Mouse (Mus musculus): ENCODE data around the gene Disp1.

DNA sequence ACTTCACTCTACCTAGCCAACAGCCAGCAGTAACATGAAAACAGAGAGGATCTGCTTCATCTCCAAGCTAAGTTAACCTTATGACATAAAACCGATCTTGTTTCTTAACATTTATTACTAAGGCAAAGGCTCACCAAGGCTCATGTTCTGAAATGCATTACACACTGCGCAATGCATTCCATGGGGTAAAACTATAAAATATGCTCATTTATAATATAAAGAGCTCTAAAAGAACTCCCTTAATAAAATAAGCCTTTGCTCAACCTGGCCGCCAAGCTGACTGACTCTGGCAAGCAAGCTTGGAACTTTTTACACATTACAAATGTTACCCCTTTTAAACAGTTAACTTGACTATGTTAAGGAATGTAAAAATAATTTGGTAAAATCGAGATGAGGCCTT lies 94.1 kb downstream of the Disp1 start:
- TF ChIP-seq POLR2A (IDR thresholded peaks at IDR 0.05; ENCODE audit: low read depth, low read length) (no peak), ELF1 (IDR thresholded peaks at IDR 0.05; ENCODE audit: low read depth, low read length) (no peak), CTCF (conservative IDR thresholded peaks at IDR 0.05 in 1 of 2, IDR thresholded peaks at IDR 0.05 in 1 of 2; ENCODE audit: low read depth in 2 of 2, low read length in 2 of 2) (no peak), ZNF384 (IDR thresholded peaks at IDR 0.05; ENCODE audit: low read depth, low read length) (no peak), UBTF (IDR thresholded peaks at IDR 0.05; ENCODE audit: low read depth, low read length) (no peak), EP300 (IDR thresholded peaks at IDR 0.05; ENCODE audit: low read length) (no peak), HCFC1 (IDR thresholded peaks at IDR 0.05; ENCODE audit: low read depth, low read length) (no peak), PAX5 (IDR thresholded peaks at IDR 0.05; ENCODE audit: low read length) (no peak), IRF4 (IDR thresholded peaks at IDR 0.05; ENCODE audit: low read depth, low read length) (no peak), NELFE (IDR thresholded peaks at IDR 0.05; ENCODE audit: low read depth, low read length) (no peak), MEF2A (IDR thresholded peaks at IDR 0.05; ENCODE audit: borderline replicate concordance, low read depth, low read length) (no peak), SMC3 (IDR thresholded peaks at IDR 0.05; ENCODE audit: low read depth, low read length) (no peak), ZC3H11A (IDR thresholded peaks at IDR 0.05; ENCODE audit: low read depth, low read length) (no peak)
